Mouse (Mus musculus) midbrain, embryonic 13.5 days (tissue): ENCODE measurements around the gene Ubash3a. TPM values are rescaled to one million over a fixed set of nuclear protein-coding genes. Genes with fewer than 3 reads are reported as not detected.

Experiments
- ATAC-seq: fragments of 200-750 bp; cut with Nextera tagmentation; 2 replicates; pipeline ENCODE4 v1.8.0; 2017; ENCODE audit warnings: mild to moderate bottlenecking, moderate TSS enrichment, moderate library complexity
- H3K27ac ChIP-seq: fragments of 300-500 bp; sonication (generic); 2 replicates; pipeline ENCODE4 v1.5.1; 2015; ENCODE audit warnings: inconsistent platforms, mild to moderate bottlenecking, moderate library complexity
- H3K27me3 ChIP-seq: fragments of 300-500 bp; sonication (generic); 2 replicates; pipeline ENCODE4 v1.6.1; 2015; ENCODE audit warnings: mild to moderate bottlenecking, inconsistent platforms
- H3K36me3 ChIP-seq: fragments of 300-500 bp; sonication (generic); 2 replicates; pipeline ENCODE4 v1.6.1; 2015; ENCODE audit warnings: mild to moderate bottlenecking, inconsistent platforms
- H3K4me1 ChIP-seq: fragments of 300-500 bp; sonication (generic); replicated peaks from 2 replicates; pipeline ENCODE4 v1.6.1; 2015; ENCODE audit warnings: inconsistent platforms
- H3K4me2 ChIP-seq: fragments of 300-500 bp; sonication (generic); replicated peaks from 2 replicates; pipeline ENCODE4 v1.6.1; 2015; ENCODE audit warnings: moderate library complexity, mild to moderate bottlenecking, inconsistent platforms
- H3K4me3 ChIP-seq: fragments of 300-500 bp; sonication (generic); replicated peaks from 2 replicates; pipeline ENCODE4 v1.5.1; 2015; ENCODE audit warnings: mild to moderate bottlenecking, inconsistent platforms
- H3K9ac ChIP-seq: fragments of 300-500 bp; sonication (generic); replicated peaks from 2 replicates; pipeline ENCODE4 v1.6.1; 2015; ENCODE audit warnings: mild to moderate bottlenecking, inconsistent platforms
- H3K9me3 ChIP-seq: fragments of 300-500 bp; sonication (generic); 2 replicates; pipeline ENCODE4 v1.6.1; 2016; ENCODE audit warnings: mild to moderate bottlenecking, inconsistent platforms
- WGBS: fragments of 180-500 bp; shearing (Covaris S2); methylation state at CpG from one replicate; pipeline ENCODE4 v1.1.7; 2015; 5-methylcytosine and 5-hydroxymethylcytosine counted together
- polyA plus RNA-seq: library from polyadenylated mRNA; unstranded; fragments of >200 nt; fragmentation: Nextera tagmentation; extraction: Ambion mirVana; gene quantifications from 2 replicates; pipeline ENCODE4 v1.2.1, GENCODE M21; 2015

Ubash3a gene
- 0.12 TPM in 1 of 2 replicates, not detected in the other for polyA plus RNA-seq

DNA sequence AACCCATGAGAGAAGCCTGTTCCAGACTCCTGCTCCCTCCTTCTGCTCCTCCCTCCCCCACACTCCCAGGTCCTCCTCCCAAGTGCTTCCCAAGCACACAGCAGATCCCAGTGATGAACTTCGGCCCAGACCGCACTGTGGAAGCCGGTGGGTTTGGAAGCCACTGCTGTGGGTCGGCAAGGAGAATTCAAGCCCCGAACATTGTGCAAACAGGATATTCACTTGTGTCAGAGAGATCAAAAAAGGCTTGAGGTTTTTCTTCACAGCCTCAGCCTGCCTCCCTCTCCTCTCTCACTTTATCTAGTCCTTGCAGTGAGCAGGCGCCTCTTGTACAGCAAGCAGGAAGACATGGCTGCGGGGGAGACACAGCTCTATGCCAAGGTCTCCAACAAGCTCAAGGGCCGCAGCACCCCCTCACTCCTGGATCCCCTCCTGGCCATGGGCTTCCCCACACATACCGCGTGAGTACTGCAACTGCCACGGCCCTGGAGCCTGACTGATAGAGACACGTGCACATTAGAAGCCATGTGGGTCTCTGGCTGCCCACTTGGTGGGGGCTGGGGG lies at the start of gene Ubash3a:
Gene Ubash3a, plus strand, starts transcription at position 103 of the 564 bp plus-strand sequence.
- no peak within 1 kb of the TSS for H3K9ac ChIP-seq
- H3K4me1 ChIP-seq = no peaks in the 10 kb centered on the region
- WGBS = 87% methylated on average over 12 of the region's 12 CpGs
- ATAC-seq = no peak
- no peaks in the 10 kb centered on the region for H3K36me3 ChIP-seq
- H3K4me3 ChIP-seq = no peak within 1 kb of the TSS
- no peak within 1 kb of the TSS for H3K4me2 ChIP-seq
- no peaks in the 10 kb centered on the region for H3K9me3 ChIP-seq
- no peak within 1 kb of the TSS for H3K27ac ChIP-seq
- H3K27me3 ChIP-seq = no peaks in the 10 kb centered on the region

DNA sequence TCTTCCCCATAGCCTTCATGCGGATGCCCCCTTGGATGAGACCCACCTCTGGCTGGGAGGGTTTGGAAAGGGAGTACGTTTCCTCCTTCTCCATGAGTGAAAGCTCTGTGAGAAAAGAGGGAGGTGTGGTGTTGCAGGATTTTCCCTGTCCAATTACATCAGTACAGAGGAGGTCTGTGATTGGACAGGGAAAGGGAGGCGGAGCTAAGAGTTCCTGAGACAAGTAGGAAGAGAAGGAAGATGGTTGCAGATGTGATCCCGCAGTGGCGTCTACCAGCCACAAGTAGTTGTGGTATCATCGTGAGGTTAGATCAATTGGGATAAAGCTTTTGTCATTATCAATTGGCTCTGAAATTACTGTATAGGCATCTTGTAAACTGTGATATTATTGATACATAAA lies 49.8 kb upstream of the Ubash3a start:
- no peaks in the 10 kb centered on the region for H3K27me3 ChIP-seq
- 76% methylated on average over 6 of the region's 6 CpGs for WGBS
- no peak overlapping the region for H3K4me2 ChIP-seq
- H3K27ac ChIP-seq = no peak overlapping the region
- H3K4me3 ChIP-seq = no peak overlapping the region
- no peak for ATAC-seq
- H3K4me1 ChIP-seq = peaks cover under 1% of the 10 kb centered on the region; the same call in 1 of the 2 replicates
- no peaks in the 10 kb centered on the region for H3K36me3 ChIP-seq
- H3K9ac ChIP-seq = no peak overlapping the region
- no peaks in the 10 kb centered on the region for H3K9me3 ChIP-seq

DNA sequence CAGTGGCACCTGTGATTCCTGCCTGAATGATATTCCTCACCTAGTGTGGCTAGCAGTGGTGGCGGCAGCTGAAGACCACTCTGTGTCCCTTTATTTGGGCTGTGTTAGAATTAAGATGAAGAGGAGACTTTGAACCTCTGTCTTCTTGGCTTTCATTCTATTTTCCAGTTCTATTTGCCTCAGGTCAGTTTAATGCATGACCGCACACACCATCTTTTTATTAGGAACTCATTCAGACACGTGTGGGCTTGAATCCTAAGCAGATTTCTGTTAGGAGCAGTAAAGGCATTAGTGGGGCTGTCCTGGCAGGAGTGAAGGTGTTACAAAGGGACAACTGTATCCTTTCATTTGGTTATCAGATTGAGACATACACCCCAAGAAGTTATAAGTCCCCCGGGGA lies 47.4 kb upstream of the Ubash3a start:
- Histone ChIP-seq H3K36me3 (no peaks in the 10 kb centered on the region), H3K4me1 (no peaks in the 10 kb centered on the region), H3K27me3 (no peaks in the 10 kb centered on the region), H3K9me3 (no peaks in the 10 kb centered on the region), H3K9ac (no peak overlapping the region), H3K4me2 (no peak overlapping the region), H3K4me3 (no peak overlapping the region), H3K27ac (no peak overlapping the region)
- no peak for ATAC-seq
- 62% methylated on average over 4 of the region's 4 CpGs for WGBS

DNA sequence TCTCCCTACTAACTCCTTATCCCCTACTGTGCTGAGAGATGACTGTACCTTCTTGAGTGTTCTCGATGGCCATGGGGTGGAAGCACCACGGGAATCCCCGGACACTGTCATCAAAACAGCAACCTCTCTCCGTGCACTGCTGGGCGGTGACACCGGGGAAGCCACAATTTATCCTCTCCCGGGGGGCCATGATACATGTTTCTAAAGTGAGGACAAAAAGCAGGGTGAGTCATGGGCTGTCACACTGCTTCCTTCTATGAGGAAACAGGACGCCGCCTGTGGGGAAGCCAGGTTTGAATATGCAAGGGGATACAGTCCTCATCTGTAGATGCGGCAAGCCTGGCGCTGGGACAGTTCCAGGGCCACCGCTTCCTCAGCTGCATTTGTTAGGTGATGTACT lies 45.1 kb upstream of the Ubash3a start:
- 95% methylated on average over 12 of the region's 12 CpGs for WGBS
- H3K4me2 ChIP-seq = no peak overlapping the region
- ATAC-seq = no peak

DNA sequence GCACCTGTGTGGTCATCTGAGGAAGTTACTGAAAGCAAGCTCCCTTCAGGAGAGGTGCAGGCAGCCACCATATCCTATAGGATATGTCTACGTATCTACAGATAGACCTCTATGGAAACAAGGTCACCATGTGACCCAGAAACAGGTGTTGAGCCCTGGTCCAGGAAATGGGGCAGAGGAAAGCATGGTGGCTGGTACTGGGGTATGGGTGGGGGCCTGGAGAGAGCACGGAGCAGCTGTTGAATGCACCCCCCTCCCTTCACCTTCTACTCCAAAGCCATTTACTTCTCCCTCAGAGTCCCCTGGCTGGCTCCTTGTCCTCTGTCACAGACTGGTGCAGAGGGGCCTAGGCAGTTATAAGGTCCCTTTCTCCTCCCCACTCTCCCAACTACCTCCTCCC lies 43.9 kb upstream of the Ubash3a start:
- H3K36me3 ChIP-seq = no peaks in the 10 kb centered on the region
- H3K4me1 ChIP-seq = no peaks in the 10 kb centered on the region
- 74% methylated on average over 2 of the region's 2 CpGs for WGBS
- no peak overlapping the region for H3K4me2 ChIP-seq
- no peaks in the 10 kb centered on the region for H3K9me3 ChIP-seq
- H3K27me3 ChIP-seq = no peaks in the 10 kb centered on the region
- H3K27ac ChIP-seq = no peak overlapping the region
- no peak overlapping the region for H3K4me3 ChIP-seq
- no peak overlapping the region for H3K9ac ChIP-seq
- ATAC-seq = no peak

More for the DNA sequence above, 45.1 kb upstream of the Ubash3a start:
- H3K9me3 ChIP-seq = no peaks in the 10 kb centered on the region
- H3K36me3 ChIP-seq = no peaks in the 10 kb centered on the region
- H3K4me3 ChIP-seq = no peak overlapping the region
- no peak overlapping the region for H3K27ac ChIP-seq
- no peaks in the 10 kb centered on the region for H3K27me3 ChIP-seq
- H3K4me1 ChIP-seq = no peaks in the 10 kb centered on the region
- no peak overlapping the region for H3K9ac ChIP-seq

DNA sequence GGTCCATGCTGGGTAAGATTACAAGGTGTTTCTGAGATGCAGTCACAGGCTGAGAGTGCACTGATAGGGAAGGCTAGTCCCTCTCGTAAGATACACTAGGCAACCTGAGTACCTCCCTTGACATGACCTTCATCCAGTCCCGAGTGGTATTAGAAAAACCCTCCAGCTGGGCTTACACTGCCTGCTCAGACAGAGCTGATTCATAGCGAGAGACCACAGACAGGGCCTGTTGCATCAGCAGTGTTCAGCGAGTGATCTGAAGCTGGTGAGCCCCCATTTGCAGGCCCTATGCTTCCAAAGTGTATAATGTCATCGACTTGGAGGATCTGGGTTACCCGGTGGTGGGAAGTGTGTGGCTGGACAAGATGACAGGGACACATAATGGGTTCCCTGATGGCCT lies 42.5 kb upstream of the Ubash3a start, which contains the start of gene Tff1:
Gene Tff1, minus strand, starts transcription at position 151 of the 400 bp plus-strand sequence.
- H3K4me1 ChIP-seq = no peaks in the 10 kb centered on the region
- no peak within 1 kb of the TSS for H3K27ac ChIP-seq
- H3K4me3 ChIP-seq = no peak within 1 kb of the TSS
- no peak within 1 kb of the TSS for H3K9ac ChIP-seq
- H3K4me2 ChIP-seq = no peak within 1 kb of the TSS
- ATAC-seq = no peak
- H3K27me3 ChIP-seq = no peaks in the 10 kb centered on the region
- WGBS = 89% methylated on average over 6 of the region's 6 CpGs
- no peaks in the 10 kb centered on the region for H3K9me3 ChIP-seq
- H3K36me3 ChIP-seq = no peaks in the 10 kb centered on the region

DNA sequence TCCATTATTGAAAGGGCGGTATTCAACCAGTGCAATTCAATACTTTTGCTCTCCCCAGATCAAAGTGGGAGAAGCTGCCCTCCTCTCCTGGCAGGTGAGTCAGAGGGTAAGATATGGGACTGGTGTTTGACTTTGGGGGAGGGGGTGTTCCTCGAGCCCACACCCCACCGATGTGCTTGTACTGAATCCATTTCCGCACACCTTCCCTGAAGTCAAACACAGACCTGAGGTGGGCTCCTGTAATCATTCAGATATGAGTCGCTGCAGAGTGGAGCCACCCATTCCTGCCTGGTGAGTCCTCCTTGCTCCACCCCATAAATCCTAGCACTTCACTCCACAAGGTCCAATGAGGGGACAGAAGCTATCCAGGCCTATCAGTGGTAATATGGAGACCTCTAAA lies 37.9 kb upstream of the Ubash3a start:
- no peaks in the 10 kb centered on the region for H3K27me3 ChIP-seq
- no peak for ATAC-seq
- no peaks in the 10 kb centered on the region for H3K36me3 ChIP-seq

DNA sequence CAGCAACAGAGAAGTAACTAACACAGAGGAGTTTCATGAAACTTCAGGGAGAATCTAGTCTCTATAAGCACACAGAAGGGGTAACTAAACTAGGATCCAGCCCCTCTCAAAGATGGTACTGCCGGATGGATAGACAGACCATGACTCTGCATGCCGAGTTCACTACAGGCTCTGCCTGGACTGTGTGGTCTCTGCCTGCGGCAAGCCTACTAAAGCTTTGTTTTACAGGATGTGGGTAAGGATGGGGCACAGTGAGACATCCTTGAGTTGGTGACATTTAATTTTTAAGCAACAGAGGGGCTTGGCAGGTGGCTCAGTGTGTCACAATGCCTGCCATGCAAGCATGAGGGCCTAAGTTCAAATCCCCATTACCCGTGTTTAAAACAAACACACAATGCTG lies 31.4 kb upstream of the Ubash3a start:
- no peak overlapping the region for H3K27ac ChIP-seq
- H3K4me2 ChIP-seq = no peak overlapping the region
- no peaks in the 10 kb centered on the region for H3K4me1 ChIP-seq
- no peak overlapping the region for H3K4me3 ChIP-seq
- no peak overlapping the region for H3K9ac ChIP-seq
- no peaks in the 10 kb centered on the region for H3K36me3 ChIP-seq
- H3K9me3 ChIP-seq = no peaks in the 10 kb centered on the region
- no peak for ATAC-seq
- H3K27me3 ChIP-seq = no peaks in the 10 kb centered on the region
- WGBS = 95% methylated on average over 4 of the region's 4 CpGs

More for the DNA sequence above, 37.9 kb upstream of the Ubash3a start:
- 85% methylated on average over 5 of the region's 5 CpGs for WGBS
- Histone ChIP-seq H3K4me1 (no peaks in the 10 kb centered on the region), H3K4me3 (no peak overlapping the region), H3K27ac (no peak overlapping the region), H3K9me3 (no peaks in the 10 kb centered on the region), H3K4me2 (no peak overlapping the region), H3K9ac (no peak overlapping the region)

DNA sequence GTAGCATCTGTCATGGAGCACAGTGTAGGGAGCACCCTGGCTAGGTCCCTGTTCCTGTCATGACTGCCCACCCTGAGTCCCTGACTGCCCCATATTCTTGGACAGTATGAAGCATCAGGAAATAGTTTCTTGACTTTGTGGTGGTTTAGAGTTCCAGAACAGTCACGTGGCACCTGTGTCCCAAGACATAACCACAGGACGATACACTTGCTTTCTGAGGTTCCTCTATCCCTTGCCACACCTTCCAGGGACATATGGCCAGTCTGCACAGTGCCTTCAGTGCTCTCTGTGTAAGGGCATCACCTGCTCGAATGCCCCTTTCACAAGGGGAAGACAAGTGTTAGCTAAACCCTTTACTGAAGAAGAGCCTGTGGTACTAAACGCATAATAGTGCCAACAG lies 26.2 kb upstream of the Ubash3a start:
- H3K9ac ChIP-seq = no peak overlapping the region
- H3K27me3 ChIP-seq = no peaks in the 10 kb centered on the region
- H3K4me1 ChIP-seq = no peaks in the 10 kb centered on the region
- H3K36me3 ChIP-seq = no peaks in the 10 kb centered on the region
- WGBS = 88% methylated on average over 4 of the region's 4 CpGs
- ATAC-seq = no peak
- H3K9me3 ChIP-seq = no peaks in the 10 kb centered on the region
- H3K4me2 ChIP-seq = no peak overlapping the region
- no peak overlapping the region for H3K27ac ChIP-seq
- H3K4me3 ChIP-seq = no peak overlapping the region

DNA sequence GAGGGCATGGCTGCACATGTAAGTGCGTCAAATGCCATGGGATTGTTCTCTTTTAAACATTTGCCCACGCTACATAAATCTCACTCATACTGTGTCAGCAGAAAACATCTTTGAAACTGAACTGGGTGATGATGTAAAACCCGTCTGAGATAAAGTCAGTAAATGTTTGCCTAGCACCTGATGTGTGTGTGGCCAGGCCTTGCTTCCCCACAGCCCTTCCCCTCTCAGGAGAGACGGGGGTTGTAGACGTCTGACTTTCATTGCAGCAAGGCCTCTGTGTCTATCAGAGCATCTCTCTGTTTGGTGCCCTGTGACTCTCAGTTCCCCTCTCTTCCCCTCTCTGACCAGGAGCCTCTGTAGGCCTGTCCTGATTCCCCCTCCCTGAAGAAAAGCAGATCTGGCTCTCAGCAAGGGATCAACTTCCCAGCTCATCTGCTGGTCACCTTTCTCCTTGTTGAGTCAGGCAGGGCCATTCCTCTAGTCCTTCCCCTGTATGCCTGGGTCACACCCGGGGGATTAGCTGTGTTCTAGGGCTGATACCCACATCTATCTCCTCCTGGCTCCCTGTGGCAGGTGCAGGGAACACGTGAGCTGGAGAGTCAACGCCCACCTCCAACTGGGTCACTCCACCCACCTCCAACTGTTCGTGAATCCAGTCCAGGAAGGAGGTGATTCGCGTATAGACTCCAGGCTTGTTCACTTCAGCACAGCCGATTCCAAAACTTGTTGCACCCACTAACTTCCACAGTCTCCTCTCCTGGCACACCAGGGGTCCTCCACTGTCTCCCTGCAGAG lies 24.3 kb upstream of the Ubash3a start:
- Histone ChIP-seq H3K4me2 (no peak overlapping the region), H3K4me3 (no peak overlapping the region), H3K9ac (no peak overlapping the region), H3K9me3 (no peaks in the 10 kb centered on the region; the same call in 1 of the 2 replicates), H3K27ac (no peak overlapping the region), H3K4me1 (no peaks in the 10 kb centered on the region), H3K36me3 (no peaks in the 10 kb centered on the region), H3K27me3 (no peaks in the 10 kb centered on the region)
- ATAC-seq = no peak
- WGBS = 74% methylated on average over 12 of the region's 12 CpGs

DNA sequence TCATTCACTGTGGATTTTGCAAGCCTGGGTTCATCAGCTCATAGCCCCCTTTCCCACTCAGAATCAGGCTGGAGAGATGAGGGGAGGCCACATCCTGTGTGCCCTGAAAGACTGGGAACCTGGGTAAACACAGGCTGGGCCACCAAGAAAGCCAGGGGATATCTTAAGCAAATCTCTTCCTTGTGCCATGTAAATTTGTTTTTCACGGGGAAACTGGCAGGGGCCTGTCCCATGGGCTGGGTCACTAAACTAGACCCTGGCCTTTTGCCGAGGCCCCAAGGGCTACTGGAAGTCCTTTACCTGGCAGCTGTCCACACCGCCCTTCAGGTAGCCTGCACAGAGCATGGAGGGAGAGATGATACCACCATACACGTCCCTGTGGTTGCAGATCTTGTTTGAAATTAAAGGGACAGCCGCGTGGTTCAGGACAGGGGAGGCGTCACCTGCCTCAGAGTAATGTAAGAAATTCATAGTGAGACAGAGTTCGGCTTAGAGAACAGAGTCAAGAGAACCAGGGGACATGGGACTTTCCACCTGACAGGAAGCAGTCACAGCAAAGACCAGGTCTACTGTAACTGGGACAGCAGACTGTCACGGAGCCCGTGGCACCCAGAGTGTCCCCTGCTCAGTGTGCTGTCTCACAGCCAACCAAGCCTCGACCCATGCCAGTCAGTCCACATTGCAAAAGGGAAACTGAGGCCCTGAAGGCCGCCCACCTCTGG lies 23.2 kb upstream of the Ubash3a start:
- no peaks in the 10 kb centered on the region; the same call in 1 of the 2 replicates for H3K9me3 ChIP-seq
- no peaks in the 10 kb centered on the region for H3K27me3 ChIP-seq
- WGBS = 86% methylated on average over 12 of the region's 12 CpGs
- H3K27ac ChIP-seq = no peak overlapping the region
- no peak overlapping the region for H3K4me2 ChIP-seq
- H3K9ac ChIP-seq = no peak overlapping the region
- H3K4me1 ChIP-seq = no peaks in the 10 kb centered on the region
- H3K36me3 ChIP-seq = no peaks in the 10 kb centered on the region
- H3K4me3 ChIP-seq = no peak overlapping the region
- ATAC-seq = no peak

DNA sequence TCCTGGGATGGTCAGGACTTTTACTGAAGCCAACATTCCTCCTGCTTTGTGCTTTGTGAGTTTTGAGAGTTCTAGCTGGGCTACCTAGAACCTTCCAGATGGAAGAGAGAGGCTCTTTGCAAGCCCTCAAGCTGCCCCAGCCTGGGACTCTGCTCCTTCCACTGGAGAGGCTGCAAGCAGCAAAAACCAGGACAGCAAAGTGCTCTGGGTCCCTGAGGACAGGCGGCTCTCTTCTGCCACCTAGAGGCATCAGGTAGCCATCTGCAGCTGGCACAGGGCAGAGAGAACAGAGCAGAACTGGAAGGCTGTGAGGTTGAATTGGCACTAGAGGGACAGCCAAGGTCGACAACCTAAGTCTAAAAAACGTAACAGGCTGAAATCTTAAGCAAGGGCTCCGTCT lies 20.3 kb upstream of the Ubash3a start:
- H3K36me3 ChIP-seq = no peaks in the 10 kb centered on the region
- H3K9ac ChIP-seq = no peak overlapping the region
- H3K27ac ChIP-seq = no peak overlapping the region
- H3K9me3 ChIP-seq = no peaks in the 10 kb centered on the region; the same call in 1 of the 2 replicates
- H3K4me1 ChIP-seq = no peaks in the 10 kb centered on the region
- no peak overlapping the region for H3K4me3 ChIP-seq
- WGBS = 20% methylated on average over 4 of the region's 4 CpGs
- H3K4me2 ChIP-seq = no peak overlapping the region
- no peaks in the 10 kb centered on the region for H3K27me3 ChIP-seq
- ATAC-seq = no peak
